Mouse (Mus musculus) CH12.LX (cell line): ENCODE data around the gene Isyna1. TPM values are rescaled to one million over a fixed set of nuclear protein-coding genes. Genes with fewer than 3 reads are reported as not detected.
A peak's percentile ranks its signal among the peaks of the same experiment; 100 is the strongest.

Experiments
- DNase-seq: peaks from one replicate; pipeline ENCODE4 v3.0.0-alpha.2; 2013; ENCODE audit errors: extremely low read depth
- H3K27ac ChIP-seq: 2 replicates; pipeline ENCODE4 v1.5.1; 2012; ENCODE audit warnings: low read depth, mild to moderate bottlenecking, control low read depth, moderate library complexity; ENCODE audit not compliant: insufficient read depth
- H3K27me3 ChIP-seq: replicated peaks from 2 replicates; pipeline ENCODE3; 2012; ENCODE audit warnings: inconsistent platforms
- H3K36me3 ChIP-seq, 2 experiments: replicated peaks in 1 of 2; 2 replicates each; pipeline versions ENCODE3 to v1.6.1; 2012; ENCODE audit warnings: inconsistent platforms in 1 of 2, low read length in 1 of 2, mild to moderate bottlenecking in 1 of 2, mixed read lengths in 1 of 2, moderate library complexity in 1 of 2; ENCODE audit not compliant: control insufficient read depth in 1 of 2, insufficient read depth in 1 of 2
- H3K4me1 ChIP-seq, 2 experiments: 2 replicates each; pipeline ENCODE4 v1.6.1; 2012; ENCODE audit warnings: inconsistent platforms in 1 of 2, moderate library complexity in 1 of 2; ENCODE audit not compliant: insufficient read depth in 2 of 2, control insufficient read depth in 1 of 2
- H3K4me2 ChIP-seq: 2 replicates; pipeline ENCODE4 v1.6.1; 2012; ENCODE audit warnings: low read depth, mild to moderate bottlenecking, control low read depth; ENCODE audit not compliant: poor library complexity, insufficient read depth, severe bottlenecking
- H3K4me3 ChIP-seq, 3 experiments: fragments of 150-350 bp in 1 of 3; sonication (generic) in 1 of 3; replicated peaks in 1 of 3; 2 replicates each; pipeline versions ENCODE3 to v1.5.1; 2011 to 2012; ENCODE audit warnings: low read depth in 2 of 3, low read length in 2 of 3, mild to moderate bottlenecking in 2 of 3, moderate library complexity in 2 of 3, control low read depth in 1 of 3, improper control_type of control experiment in 1 of 3, inconsistent platforms in 1 of 3, mixed read lengths in 1 of 3; ENCODE audit not compliant: poor library complexity in 1 of 3
- H3K79me2 ChIP-seq: replicated peaks from 2 replicates; pipeline ENCODE4 v1.6.1; 2012; ENCODE audit warnings: mild to moderate bottlenecking, moderate library complexity; ENCODE audit not compliant: control insufficient read depth, poor library complexity, insufficient read depth, severe bottlenecking; ENCODE audit errors: extremely low read depth
- H3K9ac ChIP-seq: 2 replicates; pipeline ENCODE4 v1.6.1; 2012; ENCODE audit warnings: low read depth, mild to moderate bottlenecking, control low read depth, moderate library complexity; ENCODE audit not compliant: insufficient read depth
- H3K9me3 ChIP-seq: replicated peaks from 2 replicates; pipeline ENCODE3; 2012; ENCODE audit warnings: low read length, inconsistent platforms, mixed read lengths
- BHLHE40 ChIP-seq: IDR thresholded peaks from 2 replicates; pipeline ENCODE4 v1.6.1; 2011; ENCODE audit warnings: mild to moderate bottlenecking, low read depth, low read length, improper control_type of control experiment
- CHD1 ChIP-seq: IDR thresholded peaks from 2 replicates; pipeline ENCODE4 v1.6.1; 2012; ENCODE audit warnings: low read depth, low read length, improper control_type of control experiment, inconsistent platforms
- KAT2A ChIP-seq: IDR thresholded peaks from 2 replicates; pipeline ENCODE4 v1.6.1; 2012; ENCODE audit warnings: low read length, improper control_type of control experiment, inconsistent platforms; ENCODE audit not compliant: insufficient replicate concordance
- TCF12 ChIP-seq: IDR thresholded peaks from 2 replicates; pipeline ENCODE4 v1.6.1; 2014; ENCODE audit warnings: low read depth, mild to moderate bottlenecking, inconsistent platforms, low read length, improper control_type of control experiment
- dilution Hi-C: fragments of 300-500 bp; cut with MboI; formaldehyde crosslinking; loops from 2 replicates; pipeline ENCODE4 v1.14.3; 2020; ENCODE audit warnings: low sequenced_read_pairs; ENCODE audit not compliant: extremely low pct_unique_long_range_greater_than_20kb, extremely low pct_ligation_motif_present
- in situ Hi-C: fragments of 300-500 bp; cut with MboI; formaldehyde crosslinking; loops from 3 replicates; pipeline ENCODE4 v1.14.3; 2019; ENCODE audit warnings: low sequenced_read_pairs, low pct_ligation_motif_present, low pct_unique_long_range_greater_than_20kb, mixed read lengths
- polyA plus RNA-seq: library from polyadenylated mRNA; unstranded; fragments of >175 nt; gene quantifications from 2 replicates; pipeline ENCODE4 v1.2.1, GENCODE M21; 2012; ENCODE audit warnings: low read depth; ENCODE audit not compliant: insufficient read length
- total RNA-seq, 2 experiments: library from RNA; depleted of rRNA; stranded (reverse); fragments of 300-350 nt in 1 of 2; fragments of >200 nt in 1 of 2; gene quantifications; 2 replicates each; pipeline ENCODE4 v1.2.3; 2012 to 2014

Gene Isyna1
- total and polyA plus RNA-seq, 3 experiments: 99.9 to 163 (median 141) TPM

DNA sequence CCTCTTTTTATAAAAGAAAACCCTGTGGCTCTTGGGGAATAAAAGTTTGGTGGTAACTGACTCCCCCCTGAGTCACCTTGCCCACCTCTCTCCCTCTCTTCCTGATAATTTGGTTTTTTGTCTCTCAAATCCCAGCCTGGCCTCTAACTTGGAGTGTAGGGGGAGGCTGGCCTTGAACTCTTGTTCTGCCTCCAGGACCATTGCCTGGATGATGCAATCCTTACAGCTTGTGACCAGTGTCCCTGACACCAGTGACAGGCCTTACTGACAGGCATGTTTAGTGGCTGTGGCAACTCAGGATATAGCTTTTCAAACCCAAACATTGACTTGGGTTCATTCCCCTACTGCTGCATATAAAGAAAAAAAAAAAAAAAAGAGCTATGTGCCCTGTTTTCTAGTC is 52.6 kb downstream of the Isyna1 start:
- peaks cover 39 to 62% of the 10 kb centered on the region in 2 experiments for H3K4me1 ChIP-seq
- H3K9ac ChIP-seq: peak overlapping the region; percentile 29
- H3K9me3 ChIP-seq: no peaks in the 10 kb centered on the region
- no peaks in the 10 kb centered on the region for H3K27me3 ChIP-seq
- H3K4me2 ChIP-seq: no peak overlapping the region
- in situ Hi-C loops: loop anchor here (5.0 kb wide), 1 partner anchor 34 kb away; no protein-coding TSS in a partner anchor
- no peak overlapping the region for H3K27ac ChIP-seq
- peaks cover 19 to 43% of the 10 kb centered on the region in 2 experiments for H3K36me3 ChIP-seq
- no peaks in the 10 kb centered on the region for H3K79me2 ChIP-seq
- peak; percentile 36 for DNase-seq
- dilution Hi-C loops: no loop called here
- H3K4me3 ChIP-seq: no peak overlapping the region
- TF ChIP-seq CHD1 (no peak), TCF12 (no peak), BHLHE40 (no peak), KAT2A (no peak)

Other genes with a start within 250 kb of the Isyna1 start
Only the 20 nearest of the 26 such genes appear.
- gene Crtc1, start 154.8 kb upstream of the Isyna1 start, total RNA-seq (2012; rRNA removed): 1.8 and 2.0 TPM in 2 replicates
- 1.3 and 2.2 TPM in 2 replicates for gene Crtc1, start 154.8 kb upstream of the Isyna1 start, total RNA-seq (2014; rRNA removed)
- 8.2 and 8.6 TPM in 2 replicates for gene Crtc1, start 154.8 kb upstream of the Isyna1 start, polyA plus RNA-seq
- 10.2 and 15.6 TPM in 2 replicates for gene Klhl26, start 117.4 kb upstream of the Isyna1 start, total RNA-seq (2012; rRNA removed)
- 3.7 and 4.7 TPM in 2 replicates for gene Klhl26, start 117.4 kb upstream of the Isyna1 start, total RNA-seq (2014; rRNA removed)
- 4.9 and 6.0 TPM in 2 replicates for gene Klhl26, start 117.4 kb upstream of the Isyna1 start, polyA plus RNA-seq
- not detected in 2 replicates for gene Tmem59l, start 107.0 kb upstream of the Isyna1 start, total RNA-seq (2012; rRNA removed)
- gene Tmem59l, start 107.0 kb upstream of the Isyna1 start, total RNA-seq (2014; rRNA removed): not detected in 2 replicates
- gene Tmem59l, start 107.0 kb upstream of the Isyna1 start, polyA plus RNA-seq: not detected in 2 replicates
- 1.1 and 1.2 TPM in 2 replicates for gene Crlf1, start 101.2 kb upstream of the Isyna1 start, total RNA-seq (2012; rRNA removed)
- gene Crlf1, start 101.2 kb upstream of the Isyna1 start, total RNA-seq (2014; rRNA removed): 0.42 TPM in 2 replicates
- 0.44 and 0.78 TPM in 2 replicates for gene Crlf1, start 101.2 kb upstream of the Isyna1 start, polyA plus RNA-seq
- 87.3 and 90.0 TPM in 2 replicates for gene Rex1bd, start 87.6 kb upstream of the Isyna1 start, total RNA-seq (2012; rRNA removed)
- 43.3 and 47.8 TPM in 2 replicates for gene Rex1bd, start 87.6 kb upstream of the Isyna1 start, total RNA-seq (2014; rRNA removed)
- gene Rex1bd, start 87.6 kb upstream of the Isyna1 start, polyA plus RNA-seq: 38.4 and 59.9 TPM in 2 replicates
- 3,341 and 3,407 TPM in 2 replicates for gene Uba52, start 83.6 kb upstream of the Isyna1 start, total RNA-seq (2012; rRNA removed)
- 1,091 and 1,181 TPM in 2 replicates for gene Uba52, start 83.6 kb upstream of the Isyna1 start, total RNA-seq (2014; rRNA removed)
- gene Uba52, start 83.6 kb upstream of the Isyna1 start, polyA plus RNA-seq: 1,199 and 1,372 TPM in 2 replicates
- gene Fkbp8, start 66.6 kb upstream of the Isyna1 start, total RNA-seq (2012; rRNA removed): 246 and 266 TPM in 2 replicates
- gene Fkbp8, start 66.6 kb upstream of the Isyna1 start, total RNA-seq (2014; rRNA removed): 172 and 178 TPM in 2 replicates
- 176 and 178 TPM in 2 replicates for gene Fkbp8, start 66.6 kb upstream of the Isyna1 start, polyA plus RNA-seq
- gene Kxd1, start 66.4 kb upstream of the Isyna1 start, total RNA-seq (2012; rRNA removed): 45.7 and 63.4 TPM in 2 replicates
- 67.9 and 68.0 TPM in 2 replicates for gene Kxd1, start 66.4 kb upstream of the Isyna1 start, total RNA-seq (2014; rRNA removed)
- gene Kxd1, start 66.4 kb upstream of the Isyna1 start, polyA plus RNA-seq: 56.6 and 56.7 TPM in 2 replicates
- gene Ell, start 54.9 kb upstream of the Isyna1 start, total RNA-seq (2012; rRNA removed): 9.8 TPM in 2 replicates
- gene Ell, start 54.9 kb upstream of the Isyna1 start, total RNA-seq (2014; rRNA removed): 6.4 and 6.5 TPM in 2 replicates
- gene Ell, start 54.9 kb upstream of the Isyna1 start, polyA plus RNA-seq: 14.0 and 17.9 TPM in 2 replicates
- 77.3 and 84.9 TPM in 2 replicates for gene Ssbp4, start 14.5 kb downstream of the Isyna1 start, total RNA-seq (2012; rRNA removed)
- gene Ssbp4, start 14.5 kb downstream of the Isyna1 start, total RNA-seq (2014; rRNA removed): 31.0 and 41.3 TPM in 2 replicates
- gene Ssbp4, start 14.5 kb downstream of the Isyna1 start, polyA plus RNA-seq: 114 and 128 TPM in 2 replicates
- gene Lrrc25, start 21.8 kb downstream of the Isyna1 start, total RNA-seq (2012; rRNA removed): 0.25 and 0.30 TPM in 2 replicates
- 2.4 and 2.6 TPM in 2 replicates for gene Lrrc25, start 21.8 kb downstream of the Isyna1 start, total RNA-seq (2014; rRNA removed)
- gene Lrrc25, start 21.8 kb downstream of the Isyna1 start, polyA plus RNA-seq: 4.0 and 5.9 TPM in 2 replicates
- 0.21 TPM in 1 of 2 replicates, not detected in the other for gene Gdf15, start 38.1 kb downstream of the Isyna1 start, total RNA-seq (2012; rRNA removed)
- gene Gdf15, start 38.1 kb downstream of the Isyna1 start, total RNA-seq (2014; rRNA removed): not detected in 2 replicates
- 0.16 TPM in 1 of 2 replicates, not detected in the other for gene Gdf15, start 38.1 kb downstream of the Isyna1 start, polyA plus RNA-seq
- 15.2 and 22.9 TPM in 2 replicates for gene Pgpep1, start 66.0 kb downstream of the Isyna1 start, total RNA-seq (2012; rRNA removed)
- 10.3 and 12.3 TPM in 2 replicates for gene Pgpep1, start 66.0 kb downstream of the Isyna1 start, total RNA-seq (2014; rRNA removed)
- 30.0 and 35.1 TPM in 2 replicates for gene Pgpep1, start 66.0 kb downstream of the Isyna1 start, polyA plus RNA-seq
- 135 and 168 TPM in 2 replicates for gene Lsm4, start 78.9 kb downstream of the Isyna1 start, total RNA-seq (2012; rRNA removed)
- 134 and 143 TPM in 2 replicates for gene Lsm4, start 78.9 kb downstream of the Isyna1 start, total RNA-seq (2014; rRNA removed)
- 240 and 256 TPM in 2 replicates for gene Lsm4, start 78.9 kb downstream of the Isyna1 start, polyA plus RNA-seq
- gene Jund, start 104.6 kb downstream of the Isyna1 start, total RNA-seq (2012; rRNA removed): 279 and 287 TPM in 2 replicates
- 147 and 191 TPM in 2 replicates for gene Jund, start 104.6 kb downstream of the Isyna1 start, total RNA-seq (2014; rRNA removed)
- 255 and 283 TPM in 2 replicates for gene Jund, start 104.6 kb downstream of the Isyna1 start, polyA plus RNA-seq
- not detected in 2 replicates for gene Iqcn, start 109.1 kb downstream of the Isyna1 start, total RNA-seq (2012; rRNA removed)
- gene Iqcn, start 109.1 kb downstream of the Isyna1 start, total RNA-seq (2014; rRNA removed): not detected in 2 replicates
- gene Iqcn, start 109.1 kb downstream of the Isyna1 start, polyA plus RNA-seq: 0.07 TPM in 1 of 2 replicates, not detected in the other
- gene Gm3336, start 124.2 kb downstream of the Isyna1 start, total RNA-seq (2012; rRNA removed): 0.25 and 0.34 TPM in 2 replicates
- 0.31 TPM in 1 of 2 replicates, not detected in the other for gene Gm3336, start 124.2 kb downstream of the Isyna1 start, total RNA-seq (2014; rRNA removed)
- 0.49 and 0.89 TPM in 2 replicates for gene Gm3336, start 124.2 kb downstream of the Isyna1 start, polyA plus RNA-seq
- gene Pde4c, start 129.3 kb downstream of the Isyna1 start, total RNA-seq (2012; rRNA removed): 3.8 and 4.7 TPM in 2 replicates
- gene Pde4c, start 129.3 kb downstream of the Isyna1 start, total RNA-seq (2014; rRNA removed): 2.3 and 3.1 TPM in 2 replicates
- 6.5 TPM in 2 replicates for gene Pde4c, start 129.3 kb downstream of the Isyna1 start, polyA plus RNA-seq
- gene Rab3a, start 160.3 kb downstream of the Isyna1 start, total RNA-seq (2012; rRNA removed): 1.8 and 1.9 TPM in 2 replicates
- gene Rab3a, start 160.3 kb downstream of the Isyna1 start, total RNA-seq (2014; rRNA removed): 0.32 and 0.87 TPM in 2 replicates
- gene Rab3a, start 160.3 kb downstream of the Isyna1 start, polyA plus RNA-seq: 0.65 and 0.99 TPM in 2 replicates
- 25.3 and 28.5 TPM in 2 replicates for gene Mpv17l2, start 166.6 kb downstream of the Isyna1 start, total RNA-seq (2012; rRNA removed)
- gene Mpv17l2, start 166.6 kb downstream of the Isyna1 start, total RNA-seq (2014; rRNA removed): 22.8 and 27.1 TPM in 2 replicates
- gene Mpv17l2, start 166.6 kb downstream of the Isyna1 start, polyA plus RNA-seq: 31.9 and 36.1 TPM in 2 replicates